Mouse (Mus musculus): ENCODE measurements around the gene Fam217a. TPM values are rescaled to one million over a fixed set of nuclear protein-coding genes. Genes with fewer than 3 reads are reported as not detected.
A peak's percentile ranks its signal among the peaks of the same experiment; 100 is the strongest.
"Not testable (repeated sequence)": the region's sequence is repeated elsewhere in the genome, so short reads cannot be mapped to it uniquely, and the experiment has no call there.

Gene Fam217a
- total RNA-seq, 1 experiment from 2014 or later, result 0.85 TPM

- peak; percentile 97 for DNase-seq
Measured at GRCm38 (mm10) chr13:34873801-34874681, 50.1 kb downstream of the Fam217a start.

GRCm38 (mm10) chr13:34864420-34865169, 59.5 kb downstream of the Fam217a start:
- DNase-seq, result peak; percentile 50

GRCm38 (mm10) chr13:34861166-34861565, 62.9 kb downstream of the Fam217a start:
- not testable (repeated sequence) for DNase-seq

Other genes with a start within 250 kb of the Fam217a start
- gene Fam50b, start 189.5 kb downstream of the Fam217a start, total RNA-seq (2021), result not detected in 2 replicates
- 100 and 102 TPM in 2 replicates for gene Prpf4b, start 49.0 kb downstream of the Fam217a start, total RNA-seq (2021)
- gene 4933417A18Rik, start 99 bp upstream of the Fam217a start, total RNA-seq (2021), result not detected in 2 replicates
- gene Eci3, start 39.5 kb upstream of the Fam217a start, total RNA-seq (2021), result 2.3 and 3.8 TPM in 2 replicates
- 164 and 182 TPM in 2 replicates for gene Eci2, start 102.8 kb upstream of the Fam217a start, total RNA-seq (2021)